Mouse (Mus musculus): ENCODE results near the gene Mtus2.

DNA sequence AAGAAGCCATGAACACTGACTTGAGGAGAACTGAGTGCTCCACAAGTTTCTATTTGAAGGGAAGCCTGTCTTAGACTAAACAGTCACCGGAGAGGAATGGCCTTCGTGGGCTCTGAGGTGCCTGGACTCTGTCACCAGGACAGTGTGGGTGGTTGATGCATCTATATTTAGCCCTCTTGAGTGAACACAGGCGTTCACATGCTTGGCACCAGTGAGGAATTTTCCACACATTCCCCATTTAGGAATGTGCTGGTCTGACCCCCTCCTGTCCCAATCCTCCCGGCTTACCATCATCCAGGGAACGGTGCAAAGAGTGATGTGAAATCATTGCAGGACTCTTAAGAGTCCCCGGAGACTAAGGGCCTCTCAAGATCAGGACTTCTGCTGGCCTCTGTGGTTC is 314.9 kb downstream of the Mtus2 start:
- TF ChIP-seq CTCF (IDR thresholded peaks at IDR 0.05; ENCODE audit: low read depth, low read length): no peak
- no peak for TF ChIP-seq POLR2A (IDR thresholded peaks at IDR 0.05; ENCODE audit: extremely low read depth, insufficient read depth, low read length)
